Mouse (Mus musculus): ENCODE data around the gene Tmem59l. TPM values are rescaled to one million over a fixed set of nuclear protein-coding genes. Genes with fewer than 3 reads are reported as not detected.

Gene Tmem59l
- polyA plus RNA-seq (2012; rRNA removed): 0.20 and 0.44 TPM in 2 replicates

GRCm38 (mm10) chr8:70486941-70487520, at the start of gene Tmem59l:
TSS of gene Tmem59l (minus strand) at chr8:70487358.
- H3K27ac ChIP-seq (ENCODE audit: insufficient read depth, low read depth, low read length): no peak within 1 kb of the TSS
- no peak within 1 kb of the TSS; the same call in 1 of the 2 replicates for H3K4me3 ChIP-seq (ENCODE audit: insufficient read depth, low read depth, low read length)
- no peaks in the 10 kb centered on the region for H3K4me1 ChIP-seq (ENCODE audit: control insufficient read depth, insufficient read depth, low read length)
- WGBS: 12% methylated on average over 33 of the region's 33 CpGs
- no peaks in the 10 kb centered on the region for H3K36me3 ChIP-seq (ENCODE audit: control insufficient read depth, insufficient read depth, low read length)
- no peak for DNase-seq
- H3K27me3 ChIP-seq (replicated peaks; ENCODE audit: control insufficient read depth, insufficient read depth, low read length): peaks cover 5% of the 10 kb centered on the region; the same call in 1 of the 2 replicates
- TF ChIP-seq CTCF (conservative IDR thresholded peaks at IDR 0.05; ENCODE audit: insufficient read depth, insufficient read length, low read depth, low read length) (no peak), POLR2A (IDR thresholded peaks at IDR 0.05; ENCODE audit: low read depth, low read length) (no peak)

DNA sequence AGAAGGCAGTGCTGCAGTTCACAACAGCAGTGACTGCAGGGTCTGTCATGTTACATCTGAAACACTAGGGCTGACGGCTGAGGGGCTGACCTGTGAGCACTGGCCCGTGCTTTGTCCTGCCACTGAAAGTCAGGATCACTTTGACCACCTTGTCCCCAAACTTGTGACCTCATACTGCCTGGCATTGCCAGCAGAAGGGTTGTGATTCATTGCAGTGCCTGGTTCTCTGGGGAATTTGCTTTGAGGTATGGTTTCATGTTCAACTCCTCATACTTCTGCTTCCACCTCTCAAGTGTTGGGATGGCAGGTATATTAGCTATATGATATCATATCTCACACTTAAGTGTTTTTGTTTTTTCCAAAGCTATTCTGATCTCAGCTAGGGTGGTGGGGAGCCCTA, 48.5 kb upstream of the Tmem59l start:
- DNase-seq: no peak
- Histone ChIP-seq H3K36me3 (ENCODE audit: control insufficient read depth, insufficient read depth, low read length) (no peaks in the 10 kb centered on the region), H3K27ac (ENCODE audit: insufficient read depth, low read depth, low read length) (no peak overlapping the region), H3K27me3 (replicated peaks; ENCODE audit: control insufficient read depth, insufficient read depth, low read length) (no peaks in the 10 kb centered on the region), H3K4me3 (ENCODE audit: insufficient read depth, low read depth, low read length) (no peak overlapping the region), H3K4me1 (ENCODE audit: control insufficient read depth, insufficient read depth, low read length) (peaks cover 3% of the 10 kb centered on the region; the same call in 1 of the 2 replicates)
- 89% methylated on average over 2 of the region's 2 CpGs for WGBS
- TF ChIP-seq POLR2A (IDR thresholded peaks at IDR 0.05; ENCODE audit: low read depth, low read length) (no peak), CTCF (conservative IDR thresholded peaks at IDR 0.05; ENCODE audit: insufficient read depth, insufficient read length, low read depth, low read length) (no peak)

DNA sequence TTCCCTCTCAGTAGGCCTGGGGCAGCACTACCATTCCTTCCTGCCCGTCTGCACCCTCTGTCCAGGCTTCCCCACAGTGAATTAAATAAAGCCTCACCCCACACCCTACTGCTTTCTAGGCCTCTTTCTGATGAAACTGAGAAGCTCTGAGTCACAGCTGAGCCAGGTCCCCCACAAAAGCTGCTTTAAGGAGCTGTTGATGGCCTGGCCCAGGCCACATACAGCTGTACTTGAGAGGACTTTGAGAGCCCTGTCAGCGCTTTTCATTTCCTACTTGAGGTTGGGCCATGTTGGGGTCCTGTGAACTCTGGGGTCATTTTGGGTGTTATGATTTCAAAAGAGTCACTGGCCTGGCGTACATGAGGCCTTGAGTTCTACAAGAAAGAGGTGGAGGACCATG, 48.1 kb upstream of the Tmem59l start:
- WGBS: 93% methylated on average over 3 of the region's 3 CpGs
- TF ChIP-seq CTCF (conservative IDR thresholded peaks at IDR 0.05; ENCODE audit: insufficient read depth, insufficient read length, low read depth, low read length) (no peak), POLR2A (IDR thresholded peaks at IDR 0.05; ENCODE audit: low read depth, low read length) (no peak)
- no peak for DNase-seq
- Histone ChIP-seq H3K4me3 (ENCODE audit: insufficient read depth, low read depth, low read length) (no peak overlapping the region), H3K27me3 (replicated peaks; ENCODE audit: control insufficient read depth, insufficient read depth, low read length) (no peaks in the 10 kb centered on the region), H3K36me3 (ENCODE audit: control insufficient read depth, insufficient read depth, low read length) (no peaks in the 10 kb centered on the region), H3K27ac (ENCODE audit: insufficient read depth, low read depth, low read length) (no peak overlapping the region), H3K4me1 (ENCODE audit: control insufficient read depth, insufficient read depth, low read length) (peaks cover 2% of the 10 kb centered on the region; the same call in 1 of the 2 replicates)

- Histone ChIP-seq H3K27me3 (replicated peaks; ENCODE audit: control insufficient read depth, insufficient read depth, low read length) (no peaks in the 10 kb centered on the region), H3K4me1 (ENCODE audit: control insufficient read depth, insufficient read depth, low read length) (peaks cover 5% of the 10 kb centered on the region; the same call in 1 of the 2 replicates), H3K27ac (ENCODE audit: insufficient read depth, low read depth, low read length) (no peak overlapping the region), H3K4me3 (ENCODE audit: insufficient read depth, low read depth, low read length) (no peak overlapping the region), H3K36me3 (ENCODE audit: control insufficient read depth, insufficient read depth, low read length) (no peaks in the 10 kb centered on the region)
- DNase-seq: no peak
- 93% methylated on average over 12 of the region's 12 CpGs for WGBS
- TF ChIP-seq POLR2A (IDR thresholded peaks at IDR 0.05; ENCODE audit: low read depth, low read length) (no peak), CTCF (conservative IDR thresholded peaks at IDR 0.05; ENCODE audit: insufficient read depth, insufficient read length, low read depth, low read length) (no peak)
Observed at GRCm38 (mm10) chr8:70534281-70534680, 47.1 kb upstream of the Tmem59l start.

DNA sequence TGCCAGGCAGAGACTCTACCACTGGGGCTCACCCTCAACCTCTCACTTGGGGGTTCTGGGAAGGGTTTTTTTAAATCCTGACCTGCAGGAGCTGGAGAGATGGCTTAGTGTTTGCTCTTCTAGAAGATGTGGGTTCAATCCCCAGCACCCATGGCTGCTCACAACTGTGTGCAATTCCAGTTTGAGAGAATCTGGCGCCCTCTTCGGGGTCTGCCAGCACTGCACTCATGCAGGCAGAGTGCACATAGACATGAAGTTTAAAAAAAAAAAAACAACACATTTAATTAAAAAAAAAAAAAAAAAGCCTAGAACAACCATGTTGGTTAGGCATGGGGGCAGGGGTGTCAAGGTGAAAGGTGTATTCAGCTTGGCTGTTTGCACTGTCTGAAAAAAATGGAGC, 43.2 kb upstream of the Tmem59l start:
- H3K36me3 ChIP-seq (ENCODE audit: control insufficient read depth, insufficient read depth, low read length): no peaks in the 10 kb centered on the region
- no peak overlapping the region for H3K4me3 ChIP-seq (ENCODE audit: insufficient read depth, low read depth, low read length)
- H3K27me3 ChIP-seq (replicated peaks; ENCODE audit: control insufficient read depth, insufficient read depth, low read length): no peaks in the 10 kb centered on the region
- no peak for DNase-seq
- H3K27ac ChIP-seq (ENCODE audit: insufficient read depth, low read depth, low read length): no peak overlapping the region
- H3K4me1 ChIP-seq (ENCODE audit: control insufficient read depth, insufficient read depth, low read length): peaks cover 13% of the 10 kb centered on the region; the same call in 1 of the 2 replicates
- WGBS: 97% methylated on average over 2 of the region's 2 CpGs
- TF ChIP-seq POLR2A (IDR thresholded peaks at IDR 0.05; ENCODE audit: low read depth, low read length) (no peak), CTCF (conservative IDR thresholded peaks at IDR 0.05; ENCODE audit: insufficient read depth, insufficient read length, low read depth, low read length) (no peak)

DNA sequence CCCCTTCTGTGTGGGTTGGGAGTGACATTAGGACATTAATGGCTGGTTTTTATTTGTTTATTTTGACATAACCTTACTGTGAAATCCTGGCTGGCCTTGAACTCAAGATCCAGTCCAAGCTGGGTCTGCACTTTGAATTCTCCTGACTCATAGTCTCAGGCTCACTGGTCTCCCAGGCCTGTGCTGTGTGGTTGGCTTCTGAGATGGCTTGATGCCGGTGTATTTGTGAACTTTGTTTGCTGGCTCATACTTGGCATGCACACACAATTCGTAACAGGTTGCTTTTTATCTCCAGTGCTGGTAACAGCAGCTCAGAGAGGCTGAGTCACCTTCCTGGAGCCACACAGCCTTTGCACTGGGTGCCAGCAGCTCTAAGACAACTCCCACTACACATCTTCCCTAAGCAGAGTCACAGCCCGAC, 42.6 kb upstream of the Tmem59l start:
- TF ChIP-seq CTCF (conservative IDR thresholded peaks at IDR 0.05; ENCODE audit: insufficient read depth, insufficient read length, low read depth, low read length) (no peak), POLR2A (IDR thresholded peaks at IDR 0.05; ENCODE audit: low read depth, low read length) (no peak)
- H3K27me3 ChIP-seq (replicated peaks; ENCODE audit: control insufficient read depth, insufficient read depth, low read length): no peaks in the 10 kb centered on the region
- 74% methylated on average over 3 of the region's 3 CpGs for WGBS
- H3K27ac ChIP-seq (ENCODE audit: insufficient read depth, low read depth, low read length): no peak overlapping the region
- peaks cover 13% of the 10 kb centered on the region; the same call in 1 of the 2 replicates for H3K4me1 ChIP-seq (ENCODE audit: control insufficient read depth, insufficient read depth, low read length)
- peak; percentile 49 for DNase-seq
- no peak overlapping the region for H3K4me3 ChIP-seq (ENCODE audit: insufficient read depth, low read depth, low read length)
- H3K36me3 ChIP-seq (ENCODE audit: control insufficient read depth, insufficient read depth, low read length): no peaks in the 10 kb centered on the region

GRCm38 (mm10) chr8:70529299-70529698, 42.1 kb upstream of the Tmem59l start:
- no peak for DNase-seq
- Histone ChIP-seq H3K4me3 (ENCODE audit: insufficient read depth, low read depth, low read length) (no peak overlapping the region), H3K27me3 (replicated peaks; ENCODE audit: control insufficient read depth, insufficient read depth, low read length) (no peaks in the 10 kb centered on the region), H3K36me3 (ENCODE audit: control insufficient read depth, insufficient read depth, low read length) (no peaks in the 10 kb centered on the region), H3K4me1 (ENCODE audit: control insufficient read depth, insufficient read depth, low read length) (peaks cover 13% of the 10 kb centered on the region; the same call in 1 of the 2 replicates), H3K27ac (ENCODE audit: insufficient read depth, low read depth, low read length) (no peak overlapping the region)
- 64% methylated on average over 5 of the region's 5 CpGs for whole genome bisulfite sequencing
- TF ChIP-seq CTCF (conservative IDR thresholded peaks at IDR 0.05; ENCODE audit: insufficient read depth, insufficient read length, low read depth, low read length) (no peak), POLR2A (IDR thresholded peaks at IDR 0.05; ENCODE audit: low read depth, low read length) (no peak)

All from kidney, adult 2 months (tissue).